Mouse (Mus musculus) c-Kit-positive CD71-negative TER-119-negative erythroid progenitor cells, embryonic 14.5 days (primary cell): Measurements from ENCODE around the gene Map4k4.

ENCODE experiments used
- DNase-seq: peaks from one replicate; pipeline ENCODE4 v3.0.0-alpha.2; 2013; ENCODE audit warnings: low read depth

Map4k4 gene

DNA sequence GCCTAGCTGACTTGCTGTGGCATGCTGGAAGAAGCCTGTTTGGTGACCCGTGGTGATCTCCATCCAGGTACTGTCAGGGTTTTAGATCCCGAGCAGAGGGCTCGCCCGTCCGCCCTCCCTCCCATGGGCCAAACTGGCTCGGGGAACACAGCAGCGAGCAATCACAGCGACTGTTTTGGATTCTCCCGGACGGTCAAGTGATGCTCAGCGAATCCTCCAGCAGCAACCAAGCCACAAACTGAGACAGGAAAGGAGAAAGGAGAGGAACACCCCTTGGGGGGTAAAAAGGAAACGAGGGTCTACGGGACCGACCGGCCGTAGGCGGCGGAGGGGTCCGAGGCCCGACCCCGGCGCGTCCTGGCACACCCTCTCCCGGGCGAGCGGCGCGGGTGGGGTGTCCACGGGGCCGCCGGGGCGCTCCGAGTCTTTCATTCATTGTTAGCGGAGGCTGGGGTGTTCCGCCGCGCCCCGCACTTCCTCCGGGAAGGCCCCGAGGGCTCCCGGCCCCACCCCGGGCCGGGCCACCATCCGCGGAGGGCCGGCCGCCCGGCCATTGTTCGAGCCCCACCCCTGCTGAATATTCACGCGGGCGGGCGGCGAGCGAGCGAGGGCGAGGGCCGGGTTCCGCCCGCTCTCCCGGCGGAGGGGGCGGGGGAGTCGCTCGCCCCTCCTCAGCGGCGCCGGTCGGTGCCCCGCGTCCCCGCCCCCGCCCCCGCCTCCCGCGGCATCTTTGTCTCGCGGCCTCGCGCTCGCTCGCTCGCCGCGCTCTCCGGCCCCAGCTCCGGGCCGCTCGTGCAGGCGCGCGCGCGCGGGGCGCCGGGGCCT is at the start of gene Map4k4:
TSS of gene Map4k4 (plus strand) at position 733 of the 825 bp plus-strand sequence.
- DNase-seq: no peak

DNA sequence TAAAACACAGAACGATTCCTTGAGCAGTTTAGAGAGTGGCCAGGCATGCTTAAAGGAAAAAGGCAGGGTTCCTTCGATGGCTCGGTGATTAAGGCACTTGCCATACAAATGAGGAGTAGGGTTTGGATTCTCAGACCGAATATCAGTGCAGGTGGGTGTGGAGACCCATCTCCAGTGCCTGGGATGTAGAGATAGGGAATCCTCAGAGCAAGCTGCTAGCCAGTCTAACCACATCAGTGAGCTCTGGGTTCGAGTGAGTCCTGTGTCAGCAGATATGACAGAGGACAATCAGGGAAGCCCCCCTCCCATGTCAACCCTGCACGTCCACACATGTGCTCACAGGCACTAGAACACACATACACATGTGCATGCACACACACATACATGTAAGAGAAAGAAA is 44.8 kb upstream of the Map4k4 start:
- no peak for DNase-seq

DNA sequence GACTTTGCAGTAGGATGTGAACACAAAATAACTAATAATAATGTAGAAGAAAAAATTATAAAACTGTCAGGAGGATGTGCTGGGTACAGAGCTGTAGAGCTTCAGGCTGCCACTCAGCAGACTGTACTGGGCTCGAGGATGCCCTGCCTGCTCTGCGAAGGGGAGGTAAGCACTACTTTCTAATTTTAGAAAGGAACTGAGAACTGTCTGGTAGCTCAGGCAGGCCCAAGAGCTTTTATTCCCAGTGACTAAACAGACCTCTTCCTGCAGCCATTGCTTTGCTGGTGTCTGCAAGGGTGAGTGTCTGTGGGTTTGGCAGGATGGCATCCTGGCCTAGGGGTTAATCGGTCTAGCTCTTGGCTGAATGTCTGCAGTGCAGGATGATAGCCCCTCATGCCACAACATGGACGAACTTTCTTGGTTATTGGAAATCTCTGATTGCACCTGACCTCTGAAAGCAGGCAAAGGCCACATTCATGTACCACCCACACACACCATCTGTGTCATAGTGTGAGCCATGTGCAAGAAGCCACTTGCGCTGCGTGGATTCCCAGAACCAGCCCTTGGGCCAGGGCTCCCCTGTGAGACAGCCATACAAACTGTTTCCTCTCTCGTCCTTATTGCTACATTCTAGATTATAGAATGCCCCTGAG is 43.8 kb upstream of the Map4k4 start:
- no peak for DNase-seq

DNA sequence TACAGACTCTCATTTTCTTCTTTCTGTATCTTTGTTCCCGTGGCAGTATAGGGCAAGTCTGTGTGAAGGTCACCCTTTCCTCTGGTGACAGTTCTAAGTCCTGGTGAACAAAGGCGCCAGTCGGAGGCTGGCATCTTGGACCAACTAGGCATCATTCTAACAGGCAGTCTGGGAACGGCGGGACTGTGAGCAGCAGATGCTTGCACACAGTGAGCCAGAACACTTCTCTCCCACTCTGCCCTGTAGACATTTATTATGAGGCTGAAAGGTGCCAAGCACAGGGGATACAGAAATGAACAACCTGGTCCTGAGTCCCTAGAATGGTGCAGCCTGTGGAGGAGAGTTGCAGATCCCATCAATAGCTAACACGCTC is 43.3 kb upstream of the Map4k4 start:
- DNase-seq: no peak

DNA sequence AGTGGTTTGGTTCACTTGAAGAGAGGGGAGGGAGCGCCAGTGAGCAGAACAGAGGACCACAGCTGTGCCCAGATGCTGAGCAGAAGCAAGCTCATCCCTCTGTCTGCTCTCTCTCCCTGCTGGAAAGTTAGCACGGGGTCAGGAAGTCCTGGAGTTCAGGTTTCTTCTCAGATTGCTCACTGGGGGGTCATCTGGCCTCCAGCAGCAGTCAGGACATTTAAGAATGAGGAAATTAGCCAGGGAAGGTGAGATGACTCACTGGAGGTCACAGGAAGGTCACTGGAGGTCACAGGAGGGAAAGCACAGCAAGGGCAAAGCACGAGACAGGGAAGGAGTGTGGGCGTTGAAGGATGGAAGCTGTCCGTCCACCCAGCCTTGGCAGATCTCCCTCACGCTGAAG is 41.5 kb upstream of the Map4k4 start:
- no peak for DNase-seq

DNA sequence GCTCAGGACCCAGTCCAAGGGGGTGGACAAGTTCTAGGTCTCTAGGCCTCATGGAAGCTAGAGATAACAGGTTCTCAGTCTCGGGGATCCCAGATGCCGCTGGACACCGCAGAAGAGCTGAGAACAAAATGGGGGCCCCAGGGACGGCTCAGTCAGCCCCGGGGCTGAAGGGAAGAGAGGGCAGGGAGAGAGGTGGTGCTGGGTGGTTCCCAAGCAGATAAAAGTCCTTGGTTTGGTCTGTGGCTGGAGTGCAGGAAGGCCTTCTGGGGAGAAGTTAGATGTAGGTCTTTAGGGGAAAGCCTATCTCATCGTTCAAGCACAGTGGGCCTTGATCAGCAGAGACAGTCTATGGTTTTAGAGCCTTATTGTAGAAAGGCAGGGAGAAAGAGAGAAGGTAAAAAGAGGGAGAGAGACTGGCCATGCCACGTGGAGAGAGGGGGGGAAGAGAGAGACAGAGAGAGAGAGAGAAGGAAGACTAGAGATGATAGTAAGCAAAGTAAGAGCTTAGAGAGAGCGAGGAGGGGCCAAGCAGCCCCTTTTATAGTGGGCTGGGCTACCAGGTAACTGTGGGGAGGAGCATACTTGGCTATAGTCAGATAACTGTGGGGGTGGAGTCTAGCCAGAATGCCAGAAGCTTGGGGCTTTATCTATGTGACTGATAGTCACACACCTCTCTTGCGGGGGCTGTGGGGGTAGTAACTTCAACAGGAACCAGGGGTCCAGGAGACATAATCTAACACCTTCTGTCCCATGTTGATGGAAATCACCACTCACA is 34.2 kb upstream of the Map4k4 start:
- no peak for DNase-seq

DNA sequence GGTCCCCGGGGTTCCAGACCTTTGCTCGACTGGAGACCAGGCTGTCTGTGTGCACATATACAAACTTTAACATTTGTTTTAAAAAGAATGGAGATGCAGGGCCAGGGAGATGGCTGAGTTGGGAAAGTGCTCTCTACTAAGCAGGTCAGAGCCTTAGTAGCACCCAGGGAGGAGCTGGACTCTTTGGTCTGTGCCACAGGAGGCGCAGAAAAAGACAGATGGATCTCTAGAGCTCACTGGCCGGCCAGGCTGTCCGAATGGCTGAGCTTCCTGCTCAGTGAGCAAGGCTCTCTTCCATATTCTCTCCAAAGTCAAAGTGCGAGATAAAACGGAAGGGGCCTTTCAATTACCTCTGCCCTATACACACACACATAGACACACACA is 33.6 kb upstream of the Map4k4 start:
- no peak for DNase-seq

DNA sequence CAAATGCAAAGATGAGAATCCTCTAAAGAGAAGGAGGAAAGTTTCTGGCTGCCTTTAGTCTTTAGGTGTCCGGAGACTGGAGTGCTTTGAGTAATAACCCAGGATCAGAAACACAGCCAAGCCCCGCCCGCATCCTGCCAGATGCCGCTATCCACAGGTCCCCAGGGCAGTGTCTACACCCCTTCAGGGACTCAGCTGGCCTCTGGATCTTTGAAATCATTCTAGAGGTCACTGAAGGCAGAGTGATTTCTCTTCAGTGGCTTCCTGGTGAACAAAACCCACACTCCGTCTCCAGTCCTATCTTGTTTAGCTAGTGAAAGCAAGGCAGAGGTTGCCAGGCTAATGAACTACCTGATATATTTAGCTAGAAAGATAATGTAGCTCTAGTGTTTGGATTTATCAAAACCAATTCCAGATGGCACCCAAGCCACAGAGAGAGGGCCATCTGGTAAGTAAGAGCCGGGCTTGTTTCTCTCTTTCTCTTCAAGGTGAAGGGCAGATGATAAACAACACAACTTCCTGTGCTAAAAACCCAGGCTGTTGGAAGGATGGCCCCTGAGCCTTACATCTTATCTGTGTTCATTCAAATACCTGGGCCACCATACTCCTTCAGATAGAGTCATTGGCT is 32.6 kb upstream of the Map4k4 start:
- DNase-seq: peak; percentile 12

DNA sequence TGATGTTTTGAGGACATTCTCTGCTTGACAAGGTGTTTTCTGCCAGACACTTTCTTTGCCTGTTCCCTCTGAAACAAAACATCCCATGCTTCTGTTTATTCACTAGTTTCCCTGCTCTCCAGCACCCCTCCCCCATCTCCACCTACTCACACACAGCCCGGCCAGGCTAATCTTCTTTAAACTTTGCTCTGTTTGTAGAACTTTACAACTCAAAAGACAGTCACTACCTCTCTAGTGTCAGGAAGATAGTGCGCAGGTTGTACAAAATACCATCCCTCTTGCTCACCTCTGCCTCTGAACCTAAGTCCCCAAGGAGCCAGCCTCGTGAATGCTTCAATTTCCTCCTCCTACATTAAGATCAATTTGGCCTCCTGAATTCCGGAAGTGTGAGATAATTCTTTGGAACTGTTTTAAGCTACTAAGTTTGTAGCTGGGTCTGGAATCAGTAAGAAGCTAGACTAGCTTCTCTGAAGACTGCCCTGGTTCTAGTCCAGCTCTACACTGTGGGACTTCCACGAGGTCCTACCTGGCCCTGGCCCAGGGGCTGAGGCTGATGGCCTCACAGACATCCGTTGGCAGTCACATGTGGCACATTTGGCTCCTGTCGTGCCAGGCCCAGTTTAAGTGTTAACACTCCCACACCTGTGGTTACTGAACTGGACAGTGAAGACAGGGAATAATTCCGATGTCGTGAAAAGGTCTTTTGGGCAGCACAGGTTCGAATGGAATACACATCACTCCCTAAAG is 31.7 kb upstream of the Map4k4 start:
- no peak for DNase-seq

DNA sequence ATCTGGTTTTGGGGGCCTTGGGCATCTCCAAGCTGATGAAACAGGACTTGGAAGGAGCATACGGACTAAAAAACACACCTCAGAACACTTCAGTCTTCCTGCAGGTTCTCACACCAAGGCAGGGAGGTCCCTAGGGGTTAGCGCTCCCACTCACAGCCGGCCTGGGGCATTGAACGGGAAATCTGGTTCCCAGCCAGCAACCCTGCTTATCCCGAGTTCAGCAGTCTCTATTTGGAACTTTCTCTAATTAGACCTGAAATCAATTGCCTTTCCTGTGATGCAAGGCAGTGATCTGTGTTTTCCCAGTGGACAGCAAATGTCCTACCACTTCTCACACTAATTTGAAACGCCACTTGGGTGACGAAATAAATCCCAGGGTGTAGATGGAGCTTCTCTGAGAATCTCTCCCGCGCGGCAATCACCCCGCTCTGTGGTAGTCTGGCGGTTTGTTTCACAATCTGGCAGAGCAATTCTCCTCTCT is 31.0 kb upstream of the Map4k4 start:
- no peak for DNase-seq

DNA sequence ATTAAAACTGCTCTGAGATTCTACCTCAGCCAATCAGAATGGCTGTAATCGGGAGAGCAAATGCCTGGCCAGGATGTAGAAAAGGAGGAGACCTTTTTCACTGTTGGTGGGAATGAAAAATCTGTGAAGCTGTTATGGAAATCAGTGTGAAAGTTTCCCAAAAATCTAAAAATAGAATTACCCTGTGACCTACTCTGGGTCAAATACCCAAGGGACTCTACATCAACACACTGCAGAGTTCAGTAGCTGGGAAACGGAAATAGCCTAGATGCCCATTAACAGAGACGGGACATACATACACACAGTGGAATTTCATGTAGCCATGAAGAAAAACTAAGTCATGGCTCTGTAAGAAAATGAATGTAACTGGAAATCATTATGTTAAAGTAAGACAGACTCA is 22.7 kb upstream of the Map4k4 start:
- DNase-seq: no peak

DNA sequence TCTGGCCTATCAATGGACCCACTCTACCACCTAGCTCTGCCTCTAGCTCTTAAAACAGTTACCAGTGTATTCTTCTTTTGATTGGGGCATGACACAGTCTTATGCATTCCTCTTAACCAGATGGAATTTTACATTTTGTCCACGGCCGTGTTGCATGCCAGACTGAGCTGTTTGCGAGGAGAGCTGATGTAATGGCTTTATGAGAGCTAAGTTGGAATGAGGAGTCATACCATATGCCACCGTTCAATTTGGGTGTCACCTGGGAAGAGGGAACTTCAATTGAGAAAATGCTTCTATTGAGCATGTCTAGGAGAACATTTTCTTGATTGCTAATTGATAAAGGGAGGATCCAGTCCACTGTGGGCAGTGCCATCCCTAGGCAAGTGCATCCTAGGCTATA is 18.2 kb upstream of the Map4k4 start:
- no peak for DNase-seq

DNA sequence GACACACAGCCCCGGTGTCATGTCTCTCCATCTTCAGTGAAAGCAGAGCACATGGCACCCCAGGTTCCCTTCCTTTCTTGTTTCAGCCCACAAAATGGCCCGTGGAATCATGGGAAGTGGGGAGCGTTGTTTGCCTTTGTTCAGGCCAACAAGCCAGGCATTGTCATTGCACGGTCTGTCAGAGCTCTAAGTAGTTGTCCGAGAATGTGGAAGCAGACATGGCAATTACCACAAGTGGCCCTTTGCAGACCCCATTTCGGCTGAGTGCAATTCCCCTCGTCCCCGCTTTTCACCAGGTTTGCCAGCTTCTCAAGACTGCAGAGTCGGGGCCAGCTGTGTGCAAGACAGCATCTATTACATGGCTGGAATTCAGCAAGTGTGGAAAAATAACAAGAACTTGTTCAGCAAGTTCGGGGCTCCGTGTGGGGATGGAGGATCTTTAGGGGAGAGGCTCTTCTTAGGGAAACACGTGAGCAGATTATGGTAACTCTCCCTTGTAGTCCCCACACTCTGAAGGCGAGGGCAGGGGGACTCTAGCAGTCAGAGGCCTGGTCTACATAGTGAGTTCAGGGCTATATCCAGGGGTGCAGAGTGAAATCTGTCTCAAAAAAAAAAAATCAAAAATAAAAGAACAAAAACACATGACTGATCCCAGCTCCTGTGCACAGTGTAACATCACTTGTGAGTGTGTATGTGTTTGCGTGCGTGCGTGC is 15.8 kb upstream of the Map4k4 start:
- DNase-seq: no peak

DNA sequence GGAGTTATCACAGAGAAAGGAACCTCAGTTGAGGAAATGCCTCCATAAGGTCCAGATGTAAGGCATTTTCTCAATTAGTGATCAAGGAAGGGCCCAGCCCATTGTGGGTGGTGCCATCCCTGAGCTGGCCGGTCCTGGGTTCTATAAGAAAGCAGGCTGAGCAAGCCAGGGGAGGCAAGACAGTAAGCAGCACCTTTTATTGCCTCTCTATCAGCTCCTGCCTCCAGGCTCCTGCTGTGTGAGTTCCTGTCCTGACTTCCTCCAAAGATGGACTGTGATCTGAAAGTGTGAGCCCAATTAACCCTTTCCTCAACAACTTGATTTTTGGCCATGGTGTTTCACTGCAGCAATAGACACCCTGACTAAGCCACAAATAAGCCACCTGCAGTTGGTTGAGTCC is 12.7 kb upstream of the Map4k4 start:
- no peak for DNase-seq

DNA sequence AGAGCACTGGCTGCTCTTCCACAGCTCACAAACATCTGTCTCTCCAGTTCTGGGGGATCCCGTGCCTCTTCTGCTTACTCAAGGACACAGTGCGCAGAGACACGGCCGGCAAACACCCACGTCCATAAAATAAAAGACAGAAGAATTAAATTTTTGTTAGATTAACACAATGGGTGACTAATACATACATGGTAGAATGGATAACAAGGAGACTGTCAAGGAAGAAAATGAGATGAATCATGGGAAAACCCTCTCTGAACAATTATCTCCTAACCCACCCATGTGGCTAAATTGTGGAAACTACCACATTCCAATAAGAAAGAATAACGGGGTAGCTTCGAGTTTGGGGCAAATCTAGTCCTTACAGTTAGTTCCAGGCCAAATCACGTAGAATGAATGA is 11.3 kb upstream of the Map4k4 start:
- DNase-seq: no peak

DNA sequence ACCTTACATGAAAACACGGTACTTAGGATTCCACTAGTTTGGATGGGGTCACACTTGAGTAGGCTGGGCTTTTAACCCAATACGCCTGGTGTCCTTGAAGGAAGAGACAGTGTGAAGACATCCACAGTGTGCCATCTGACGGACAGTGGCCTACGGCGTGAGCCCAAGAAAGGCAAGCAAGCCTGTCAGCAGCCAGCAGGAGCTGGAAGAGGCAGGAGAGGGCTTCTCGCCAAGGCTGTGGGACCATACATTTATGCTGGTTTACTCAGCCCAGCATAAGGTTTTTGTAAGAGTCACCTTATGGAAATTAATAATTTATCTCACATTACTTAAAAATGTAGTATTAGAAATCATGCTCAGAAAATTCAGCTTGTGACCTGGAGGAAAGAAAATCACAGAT is 10.7 kb upstream of the Map4k4 start:
- DNase-seq: no peak

DNA sequence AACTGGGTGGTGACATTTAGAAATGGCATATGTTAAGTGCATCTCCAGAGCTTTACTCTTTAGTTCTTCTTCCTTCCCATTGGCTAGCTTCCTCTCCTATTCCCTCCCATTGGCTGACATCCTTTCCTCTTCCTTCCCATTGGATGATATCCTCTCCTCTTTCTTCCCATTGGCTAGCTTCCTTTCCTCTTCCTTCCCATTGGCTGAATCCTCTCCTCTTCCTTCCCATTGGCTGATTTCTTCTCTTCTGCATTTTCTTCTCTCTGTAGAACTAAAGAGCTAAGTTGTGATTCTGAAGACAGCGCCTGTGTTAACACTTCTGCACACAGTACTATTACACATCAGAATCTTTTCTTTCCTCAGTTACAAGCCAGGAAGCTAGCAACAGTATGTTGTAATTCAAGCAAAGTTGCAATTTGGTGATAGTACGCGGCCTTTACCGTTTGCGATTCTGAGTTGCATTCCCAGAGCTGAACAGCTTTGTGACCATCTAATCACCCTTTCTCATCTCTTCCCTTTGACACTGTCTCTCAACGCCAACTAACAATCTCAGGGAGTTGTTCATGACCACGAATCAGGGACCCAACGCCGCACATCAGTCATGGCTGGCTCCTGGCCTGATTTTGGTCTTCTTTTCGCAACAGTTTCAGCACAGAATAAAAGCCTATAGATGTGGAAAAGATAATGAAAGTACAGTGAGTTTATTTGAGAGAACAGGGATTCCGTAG is 7.4 kb upstream of the Map4k4 start:
- DNase-seq: no peak

DNA sequence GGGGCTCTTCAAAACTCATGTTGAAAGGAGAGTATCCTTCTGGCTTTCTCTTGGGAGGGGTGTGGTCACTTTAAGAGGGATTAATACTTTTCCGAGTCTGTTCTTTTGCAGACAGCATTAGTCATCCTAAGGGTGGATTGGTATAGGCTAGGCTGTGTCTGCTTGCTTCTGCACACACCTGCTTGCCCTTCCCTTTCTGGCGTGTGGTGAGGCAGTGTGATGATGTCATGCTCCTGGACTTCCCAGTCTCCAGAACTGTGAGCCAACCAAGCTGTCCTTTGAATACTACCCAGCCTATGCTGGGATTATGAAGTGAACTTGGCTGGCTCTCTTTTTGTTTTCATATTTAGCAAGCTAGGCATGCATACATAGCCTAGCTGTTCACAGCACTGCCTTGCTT is 5.6 kb upstream of the Map4k4 start:
- no peak for DNase-seq

DNA sequence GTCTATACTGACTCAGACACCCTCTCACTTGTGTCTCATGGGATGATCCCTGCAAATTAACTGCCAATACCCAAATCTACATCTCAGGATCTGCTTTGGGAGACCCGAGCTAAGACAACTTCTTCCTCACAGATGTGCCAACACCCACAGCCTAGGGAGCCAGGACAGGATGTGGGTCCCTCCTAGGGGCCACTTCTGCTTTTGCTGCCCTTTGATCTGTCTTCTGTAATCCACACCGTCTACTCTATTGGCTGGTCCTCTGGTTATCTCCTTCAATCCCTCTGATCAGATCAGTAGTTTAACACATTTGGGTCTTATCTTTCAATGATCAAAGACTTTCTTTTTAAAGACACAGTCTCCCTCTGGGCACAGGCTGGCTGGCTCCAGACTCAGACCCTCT is 5.2 kb upstream of the Map4k4 start:
- no peak for DNase-seq

DNA sequence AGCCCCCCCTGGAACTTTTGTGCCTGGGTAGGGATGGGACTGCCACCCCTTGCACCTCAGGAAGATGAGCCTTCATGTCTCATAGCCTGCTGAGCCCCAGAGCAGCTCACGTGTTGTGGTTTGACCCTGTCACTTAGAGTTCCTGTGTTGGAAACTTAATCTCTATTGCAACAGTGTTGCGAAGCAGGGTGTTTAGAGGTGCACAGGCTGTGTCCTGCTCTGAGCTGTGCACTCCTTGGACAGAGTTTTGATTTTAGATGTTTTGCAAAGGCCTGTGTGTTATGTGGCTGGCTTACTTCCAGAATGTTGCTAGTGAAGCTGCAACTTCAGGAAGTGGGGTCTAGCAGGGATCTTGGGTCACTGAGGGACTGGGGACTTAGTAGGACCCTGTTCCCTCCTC is 4.1 kb upstream of the Map4k4 start:
- no peak for DNase-seq
